Mouse (Mus musculus): ENCODE results near the gene Trp53bp2. TPM values are rescaled to one million over a fixed set of nuclear protein-coding genes. Genes with fewer than 3 reads are reported as not detected.

Gene Trp53bp2
- polyA plus RNA-seq, 1 experiment: 37.9 TPM

DNA sequence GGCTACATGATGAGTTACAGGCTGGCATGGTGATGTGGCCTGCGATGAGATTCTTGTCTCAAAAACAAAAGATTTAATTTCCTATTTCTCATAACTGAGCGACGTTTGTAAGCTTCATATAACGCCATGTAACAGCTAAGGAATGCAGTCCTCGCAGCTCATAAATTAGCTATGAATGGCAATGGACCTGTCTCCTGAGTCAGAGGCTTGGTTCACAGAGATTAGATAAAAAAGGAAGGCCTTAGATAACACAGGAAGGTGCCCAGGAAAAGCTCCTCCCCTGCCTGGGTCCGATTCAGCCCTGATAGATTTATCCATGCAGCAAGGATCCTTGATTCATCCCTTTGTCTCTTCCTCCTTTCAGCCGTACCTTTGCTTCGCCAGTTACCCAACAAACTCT, 37.1 kb upstream of the Trp53bp2 start:
- H3K4me3 ChIP-seq (ENCODE audit: control insufficient read depth, insufficient read depth, low read length): no peak overlapping the region
- H3K4me1 ChIP-seq (replicated peaks; ENCODE audit: control insufficient read depth, insufficient read depth, low read length): peaks cover 10% of the 10 kb centered on the region
- WGBS: 92% methylated on average over 8 of the region's 8 CpGs

DNA sequence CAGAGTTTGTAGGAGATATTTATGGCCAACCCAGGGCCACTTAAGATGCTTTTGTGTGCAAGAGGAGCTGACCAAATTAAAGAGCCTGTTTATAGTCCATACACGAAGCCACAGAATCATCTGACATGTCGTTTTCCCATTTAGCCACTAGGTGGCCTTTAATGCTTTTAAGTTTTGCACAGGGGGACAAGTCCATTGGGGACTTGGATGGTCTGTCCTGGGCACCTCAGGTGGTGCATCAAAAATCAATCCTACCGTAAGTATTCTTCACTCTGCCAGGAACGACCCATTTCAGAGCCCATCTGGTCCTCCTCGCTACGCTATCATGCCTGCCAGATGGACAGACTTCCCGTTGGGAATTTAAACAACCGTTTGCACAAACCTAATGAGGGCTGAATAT, 32.8 kb upstream of the Trp53bp2 start:
- no peak for TF ChIP-seq POLR2A (IDR thresholded peaks at IDR 0.05; ENCODE audit: control insufficient read depth, extremely low read depth, insufficient read depth, low read length, poor library complexity)
- TF ChIP-seq CTCF (IDR thresholded peaks at IDR 0.05; ENCODE audit: borderline replicate concordance, control insufficient read depth, extremely low read depth, insufficient read depth, low read length, poor library complexity): no peak; the same call in 1 of the 2 replicates
- no peak for DNase-seq
- Histone ChIP-seq H3K27me3 (ENCODE audit: control insufficient read depth, insufficient read depth, low read length) (no peaks in the 10 kb centered on the region), H3K4me3 (ENCODE audit: control insufficient read depth, insufficient read depth, low read length) (no peak overlapping the region), H3K36me3 (ENCODE audit: control insufficient read depth, insufficient read depth, low read length) (no peaks in the 10 kb centered on the region), H3K27ac (ENCODE audit: control insufficient read depth, insufficient read depth, low read length) (no peak overlapping the region), H3K4me1 (replicated peaks; ENCODE audit: control insufficient read depth, insufficient read depth, low read length) (no peaks in the 10 kb centered on the region)
- 43% methylated on average over 8 of the region's 8 CpGs for WGBS

More for the DNA sequence above, 37.1 kb upstream of the Trp53bp2 start:
- Histone ChIP-seq H3K27ac (ENCODE audit: control insufficient read depth, insufficient read depth, low read length) (no peak overlapping the region), H3K36me3 (ENCODE audit: control insufficient read depth, insufficient read depth, low read length) (no peaks in the 10 kb centered on the region), H3K27me3 (ENCODE audit: control insufficient read depth, insufficient read depth, low read length) (no peaks in the 10 kb centered on the region; the same call in 1 of the 2 replicates)
- no peak for DNase-seq
- no peak for TF ChIP-seq POLR2A (IDR thresholded peaks at IDR 0.05; ENCODE audit: control insufficient read depth, extremely low read depth, insufficient read depth, low read length, poor library complexity)

DNA sequence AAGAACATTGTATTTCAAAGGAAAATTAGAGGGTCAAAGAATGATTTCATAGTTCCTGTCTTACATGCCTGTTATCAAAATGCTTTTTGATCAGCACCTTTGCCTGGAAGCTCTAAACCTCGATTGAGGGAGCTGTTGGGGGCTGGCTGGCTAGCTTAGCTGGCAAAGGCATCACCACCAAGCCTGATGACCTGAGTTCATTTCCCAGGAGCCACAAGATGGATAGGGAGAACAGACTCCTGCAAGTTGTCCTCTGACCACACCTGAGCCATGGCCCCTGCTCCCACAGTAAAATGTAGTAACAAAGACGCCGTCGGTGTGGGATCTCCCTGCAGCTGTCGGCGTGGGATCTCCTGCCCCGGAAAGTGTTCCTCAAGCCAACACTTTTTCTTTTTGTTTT, 32.1 kb upstream of the Trp53bp2 start:
- no peaks in the 10 kb centered on the region for H3K27me3 ChIP-seq (ENCODE audit: control insufficient read depth, insufficient read depth, low read length)
- 95% methylated on average over 7 of the region's 7 CpGs for WGBS
- no peaks in the 10 kb centered on the region for H3K4me1 ChIP-seq (replicated peaks; ENCODE audit: control insufficient read depth, insufficient read depth, low read length)
- H3K27ac ChIP-seq (ENCODE audit: control insufficient read depth, insufficient read depth, low read length): no peak overlapping the region
- no peak for TF ChIP-seq POLR2A (IDR thresholded peaks at IDR 0.05; ENCODE audit: control insufficient read depth, extremely low read depth, insufficient read depth, low read length, poor library complexity)
- TF ChIP-seq CTCF (IDR thresholded peaks at IDR 0.05; ENCODE audit: borderline replicate concordance, control insufficient read depth, extremely low read depth, insufficient read depth, low read length, poor library complexity): no peak
- no peak for DNase-seq
- H3K36me3 ChIP-seq (ENCODE audit: control insufficient read depth, insufficient read depth, low read length): no peaks in the 10 kb centered on the region
- H3K4me3 ChIP-seq (ENCODE audit: control insufficient read depth, insufficient read depth, low read length): no peak overlapping the region

- no peak overlapping the region for H3K4me3 ChIP-seq (ENCODE audit: control insufficient read depth, insufficient read depth, low read length)
- H3K27ac ChIP-seq (ENCODE audit: control insufficient read depth, insufficient read depth, low read length): no peak overlapping the region
- no peaks in the 10 kb centered on the region for H3K36me3 ChIP-seq (ENCODE audit: control insufficient read depth, insufficient read depth, low read length)
- H3K4me1 ChIP-seq (replicated peaks; ENCODE audit: control insufficient read depth, insufficient read depth, low read length): no peaks in the 10 kb centered on the region
- 91% methylated on average over 6 of the region's 6 CpGs for WGBS
- TF ChIP-seq POLR2A (IDR thresholded peaks at IDR 0.05; ENCODE audit: control insufficient read depth, extremely low read depth, insufficient read depth, low read length, poor library complexity) (no peak), CTCF (IDR thresholded peaks at IDR 0.05; ENCODE audit: borderline replicate concordance, control insufficient read depth, extremely low read depth, insufficient read depth, low read length, poor library complexity) (no peak)
- no peak for DNase-seq
- no peaks in the 10 kb centered on the region for H3K27me3 ChIP-seq (ENCODE audit: control insufficient read depth, insufficient read depth, low read length)
These were observed 31.5 kb upstream of the Trp53bp2 start for GRCm38 (mm10) chr1:182377519-182377918.

- H3K27me3 ChIP-seq (ENCODE audit: control insufficient read depth, insufficient read depth, low read length): no peaks in the 10 kb centered on the region
- H3K4me1 ChIP-seq (replicated peaks; ENCODE audit: control insufficient read depth, insufficient read depth, low read length): no peaks in the 10 kb centered on the region
- H3K36me3 ChIP-seq (ENCODE audit: control insufficient read depth, insufficient read depth, low read length): no peaks in the 10 kb centered on the region
- WGBS: 74% methylated on average over 11 of the region's 11 CpGs
- TF ChIP-seq POLR2A (IDR thresholded peaks at IDR 0.05; ENCODE audit: control insufficient read depth, extremely low read depth, insufficient read depth, low read length, poor library complexity) (no peak), CTCF (IDR thresholded peaks at IDR 0.05; ENCODE audit: borderline replicate concordance, control insufficient read depth, extremely low read depth, insufficient read depth, low read length, poor library complexity) (no peak)
- H3K27ac ChIP-seq (ENCODE audit: control insufficient read depth, insufficient read depth, low read length): no peak overlapping the region
- H3K4me3 ChIP-seq (ENCODE audit: control insufficient read depth, insufficient read depth, low read length): no peak overlapping the region
- DNase-seq: no peak
These were observed 30.7 kb upstream of the Trp53bp2 start for GRCm38 (mm10) chr1:182378205-182378835.

- no peak for TF ChIP-seq POLR2A (IDR thresholded peaks at IDR 0.05; ENCODE audit: control insufficient read depth, extremely low read depth, insufficient read depth, low read length, poor library complexity)
- no peak for TF ChIP-seq CTCF (IDR thresholded peaks at IDR 0.05; ENCODE audit: borderline replicate concordance, control insufficient read depth, extremely low read depth, insufficient read depth, low read length, poor library complexity)
- DNase-seq: no peak
- 93% methylated on average over 7 of the region's 7 CpGs for WGBS
These were observed 30.1 kb upstream of the Trp53bp2 start for GRCm38 (mm10) chr1:182378876-182379275.

GRCm38 (mm10) chr1:182380683-182381082, 28.3 kb upstream of the Trp53bp2 start:
- no peak for DNase-seq
- Histone ChIP-seq H3K4me3 (ENCODE audit: control insufficient read depth, insufficient read depth, low read length) (no peak overlapping the region), H3K36me3 (ENCODE audit: control insufficient read depth, insufficient read depth, low read length) (no peaks in the 10 kb centered on the region), H3K4me1 (replicated peaks; ENCODE audit: control insufficient read depth, insufficient read depth, low read length) (no peaks in the 10 kb centered on the region), H3K27me3 (ENCODE audit: control insufficient read depth, insufficient read depth, low read length) (no peaks in the 10 kb centered on the region), H3K27ac (ENCODE audit: control insufficient read depth, insufficient read depth, low read length) (no peak overlapping the region)
- TF ChIP-seq CTCF (IDR thresholded peaks at IDR 0.05; ENCODE audit: borderline replicate concordance, control insufficient read depth, extremely low read depth, insufficient read depth, low read length, poor library complexity) (no peak), POLR2A (IDR thresholded peaks at IDR 0.05; ENCODE audit: control insufficient read depth, extremely low read depth, insufficient read depth, low read length, poor library complexity) (no peak)
- 56% methylated on average over 7 of the region's 7 CpGs for WGBS

More at GRCm38 (mm10) chr1:182378876-182379275, 30.1 kb upstream of the Trp53bp2 start:
- Histone ChIP-seq H3K27me3 (ENCODE audit: control insufficient read depth, insufficient read depth, low read length) (no peaks in the 10 kb centered on the region), H3K4me3 (ENCODE audit: control insufficient read depth, insufficient read depth, low read length) (no peak overlapping the region), H3K4me1 (replicated peaks; ENCODE audit: control insufficient read depth, insufficient read depth, low read length) (no peaks in the 10 kb centered on the region), H3K36me3 (ENCODE audit: control insufficient read depth, insufficient read depth, low read length) (no peaks in the 10 kb centered on the region), H3K27ac (ENCODE audit: control insufficient read depth, insufficient read depth, low read length) (no peak overlapping the region)

Measured in thymus, adult 2 months (tissue).